Mouse (Mus musculus) ES-Bruce4 (cell line): Measurements from ENCODE around the gene Anxa6. TPM values are rescaled to one million over a fixed set of nuclear protein-coding genes. Genes with fewer than 3 reads are reported as not detected.

Experiments used
- H3K27ac ChIP-seq: 2 replicates; pipeline ENCODE4 v1.5.1; 2012; ENCODE audit warnings: low read length, inconsistent platforms; ENCODE audit not compliant: insufficient read depth
- H3K27me3 ChIP-seq: 2 replicates; pipeline ENCODE4 v1.6.1; 2012; ENCODE audit warnings: mild to moderate bottlenecking, low read length, inconsistent platforms; ENCODE audit not compliant: control insufficient read depth, poor library complexity, insufficient read depth, severe bottlenecking
- H3K36me3 ChIP-seq: 2 replicates; pipeline ENCODE4 v1.6.1; 2012; ENCODE audit warnings: inconsistent platforms, mild to moderate bottlenecking, low read length, moderate library complexity; ENCODE audit not compliant: control insufficient read depth, poor library complexity, insufficient read depth, severe bottlenecking
- H3K4me1 ChIP-seq: one replicate; pipeline ENCODE4 v1.8.1; 2011; ENCODE audit warnings: low read length; ENCODE audit not compliant: control insufficient read depth, insufficient read depth
- H3K4me3 ChIP-seq: 2 replicates; pipeline ENCODE4 v1.5.1; 2011; ENCODE audit warnings: low read depth, mild to moderate bottlenecking, low read length
- H3K9ac ChIP-seq: 2 replicates; pipeline ENCODE4 v1.6.1; 2012; ENCODE audit warnings: low read depth, mild to moderate bottlenecking, inconsistent platforms; ENCODE audit not compliant: poor library complexity, severe bottlenecking
- H3K9me3 ChIP-seq: replicated peaks from 2 replicates; pipeline ENCODE4 v1.6.1; 2012; ENCODE audit warnings: mild to moderate bottlenecking, low read length, inconsistent platforms; ENCODE audit not compliant: control insufficient read depth, poor library complexity, insufficient read depth, severe bottlenecking
- CTCF ChIP-seq: IDR thresholded peaks from one replicate; pipeline ENCODE4 v1.8.1; 2011; ENCODE audit warnings: low read depth, low read length
- EP300 ChIP-seq: IDR thresholded peaks from 2 replicates; pipeline ENCODE4 v1.6.1; 2011; ENCODE audit warnings: low read depth, low read length; ENCODE audit not compliant: insufficient read depth
- POLR2A ChIP-seq: IDR thresholded peaks from one replicate; pipeline ENCODE4 v1.8.1; 2011; ENCODE audit warnings: low read length; ENCODE audit not compliant: insufficient read depth
- polyA plus RNA-seq: library from polyadenylated mRNA; stranded (reverse); fragments of >200 nt; gene quantifications from 2 replicates; pipeline ENCODE4 v1.2.4, GENCODE M21; 2011; ENCODE audit warnings: low read depth; ENCODE audit not compliant: missing spikeins, insufficient read depth, insufficient read length

The Anxa6 gene
- polyA plus RNA-seq, 1 experiment, result 76.1 TPM

DNA sequence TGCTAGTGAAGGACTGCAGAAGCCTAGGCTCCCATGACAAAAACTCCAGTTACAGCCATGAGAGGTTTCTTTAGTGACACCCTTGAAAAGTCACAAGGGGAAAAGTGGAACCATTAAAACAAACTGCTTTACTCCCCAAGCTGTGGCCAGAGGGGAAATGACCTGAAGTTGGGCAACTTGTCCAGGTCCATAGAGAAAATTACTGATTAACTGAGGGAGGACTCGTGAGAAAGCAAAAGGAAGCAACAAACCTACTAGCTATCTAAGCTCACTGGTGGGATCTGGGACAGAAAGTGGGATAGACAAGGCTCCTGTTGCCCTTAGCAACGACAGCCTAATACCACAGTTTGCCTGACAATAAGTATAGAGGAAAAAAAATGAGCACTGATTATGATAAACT is 4.7 kb downstream of the Anxa6 start:
- no peak for TF ChIP-seq CTCF
- no peak for TF ChIP-seq EP300
- TF ChIP-seq POLR2A, result no peak
- H3K36me3 ChIP-seq, result no peaks in the 10 kb centered on the region
- no peak overlapping the region for H3K9ac ChIP-seq
- H3K4me1 ChIP-seq, result peaks cover 17% of the 10 kb centered on the region
- no peaks in the 10 kb centered on the region for H3K9me3 ChIP-seq
- H3K27me3 ChIP-seq, result no peaks in the 10 kb centered on the region
- no peak overlapping the region for H3K4me3 ChIP-seq
- H3K27ac ChIP-seq, result no peak overlapping the region

DNA sequence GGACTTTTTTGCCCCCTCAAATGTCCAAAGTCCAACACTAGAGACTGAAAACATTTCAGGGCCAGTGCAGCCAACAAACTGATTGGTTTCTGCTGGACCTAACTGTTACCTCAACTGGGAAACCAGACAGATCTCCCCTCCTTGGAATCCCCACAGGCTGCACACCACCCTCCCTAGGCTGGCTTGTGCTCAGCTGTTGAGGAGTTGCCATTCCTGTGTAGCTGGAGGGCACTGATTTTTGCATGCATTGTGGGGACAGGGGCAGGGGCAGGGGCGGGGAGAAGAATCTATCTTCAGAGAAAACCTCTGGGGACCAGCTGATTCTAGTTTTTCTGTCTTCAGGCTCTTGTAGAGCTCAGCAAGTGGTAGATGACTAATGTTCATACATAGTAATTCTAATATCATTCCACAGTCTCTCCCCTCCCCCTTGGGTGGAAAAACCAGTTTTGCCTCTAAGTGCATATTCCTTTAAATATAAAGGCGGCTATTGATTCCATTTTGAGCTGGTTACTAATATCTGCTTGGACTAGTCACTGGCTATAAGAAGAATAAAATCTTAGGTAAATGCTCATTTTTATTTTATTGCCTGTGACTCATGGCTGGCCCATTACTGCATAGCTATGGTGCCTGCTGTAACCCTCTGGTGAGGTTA is 5.9 kb downstream of the Anxa6 start:
- Histone ChIP-seq H3K4me1 (peaks cover 21% of the 10 kb centered on the region), H3K9ac (no peak overlapping the region), H3K27me3 (no peaks in the 10 kb centered on the region), H3K27ac (no peak overlapping the region), H3K36me3 (no peaks in the 10 kb centered on the region), H3K9me3 (no peaks in the 10 kb centered on the region), H3K4me3 (no peak overlapping the region)
- TF ChIP-seq EP300 (peak; percentile 51; the same call in 1 of the 2 replicates), CTCF (no peak), POLR2A (no peak)

DNA sequence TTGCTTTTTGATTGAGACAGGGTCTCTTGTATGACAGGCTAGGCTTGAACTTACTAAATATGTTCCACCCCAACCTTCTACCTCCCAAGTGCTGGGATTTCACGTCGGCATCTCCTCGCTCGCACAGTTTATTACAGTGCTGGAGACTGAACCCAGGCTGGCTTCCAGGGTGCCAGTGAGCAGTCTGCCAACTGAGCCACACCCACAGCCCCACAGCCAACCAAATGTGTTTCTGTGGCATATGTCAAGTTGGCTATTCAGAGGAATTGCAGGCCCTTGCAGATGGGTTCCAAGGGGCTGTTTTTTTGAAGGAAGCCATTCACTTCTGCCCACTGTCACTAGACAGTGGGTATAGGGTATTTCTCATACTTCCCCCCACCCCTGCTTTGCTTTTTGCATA is 7.3 kb downstream of the Anxa6 start:
- no peaks in the 10 kb centered on the region for H3K27me3 ChIP-seq
- H3K4me1 ChIP-seq, result peaks cover 13% of the 10 kb centered on the region
- peak overlapping the region; percentile 17 for H3K27ac ChIP-seq
- H3K9ac ChIP-seq, result no peak overlapping the region
- no peak overlapping the region for H3K4me3 ChIP-seq
- H3K36me3 ChIP-seq, result no peaks in the 10 kb centered on the region
- no peaks in the 10 kb centered on the region for H3K9me3 ChIP-seq
- TF ChIP-seq POLR2A, result no peak
- TF ChIP-seq EP300, result no peak
- TF ChIP-seq CTCF, result no peak

DNA sequence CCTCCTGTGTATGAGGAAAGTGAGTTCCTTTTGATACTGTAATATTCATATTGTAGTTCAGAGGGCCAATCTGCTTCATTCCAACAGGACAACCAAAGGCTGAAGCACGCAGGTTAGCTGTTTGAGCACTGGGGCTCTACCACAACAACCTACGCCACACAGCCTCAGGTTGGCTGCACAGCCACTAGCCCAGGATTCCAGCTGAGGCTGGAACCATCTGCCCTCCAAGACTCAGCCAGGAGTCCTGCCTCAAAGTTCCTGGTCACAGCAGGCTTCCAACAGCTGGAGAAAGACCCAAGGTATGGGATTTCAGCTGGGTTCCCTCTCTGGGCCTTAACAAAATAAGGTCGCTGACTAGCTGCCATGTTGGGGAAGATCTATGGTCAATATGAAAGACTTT is 9.7 kb downstream of the Anxa6 start:
- H3K4me3 ChIP-seq, result no peak overlapping the region
- no peak overlapping the region for H3K27ac ChIP-seq
- no peaks in the 10 kb centered on the region for H3K27me3 ChIP-seq
- TF ChIP-seq CTCF (no peak), EP300 (no peak), POLR2A (no peak)
- H3K9me3 ChIP-seq, result no peaks in the 10 kb centered on the region
- H3K4me1 ChIP-seq, result peaks cover 13% of the 10 kb centered on the region
- H3K9ac ChIP-seq, result no peak overlapping the region
- H3K36me3 ChIP-seq, result no peaks in the 10 kb centered on the region

DNA sequence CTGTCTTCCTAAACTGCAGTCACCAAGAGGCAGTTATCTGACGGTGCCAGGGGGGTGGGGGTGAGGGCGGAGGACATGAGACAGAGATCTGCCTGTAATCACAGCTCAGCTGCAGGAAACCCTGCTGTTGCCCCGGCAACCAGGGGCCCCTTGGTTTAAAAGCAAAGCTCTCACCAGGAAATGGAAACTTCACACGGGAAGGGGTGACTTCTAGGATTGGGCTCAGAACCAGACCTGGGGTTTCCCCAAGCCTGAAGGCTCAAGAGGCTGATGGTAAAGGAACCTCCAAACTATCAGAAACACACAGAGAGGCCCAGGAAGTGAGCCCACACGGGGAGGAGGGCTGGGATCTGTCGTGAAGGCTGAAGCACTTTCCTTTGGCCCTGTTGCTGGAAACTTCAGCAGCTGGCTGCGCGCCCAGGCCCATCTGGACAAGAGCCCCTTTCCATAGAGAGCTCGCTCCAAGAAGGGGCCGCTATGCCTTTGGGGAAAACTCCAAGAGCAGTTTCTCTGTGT is 10.1 kb downstream of the Anxa6 start:
- H3K27me3 ChIP-seq, result no peaks in the 10 kb centered on the region
- peaks cover 13% of the 10 kb centered on the region for H3K4me1 ChIP-seq
- no peak overlapping the region for H3K9ac ChIP-seq
- no peaks in the 10 kb centered on the region for H3K9me3 ChIP-seq
- H3K4me3 ChIP-seq, result no peak overlapping the region
- H3K27ac ChIP-seq, result no peak overlapping the region
- no peaks in the 10 kb centered on the region for H3K36me3 ChIP-seq
- TF ChIP-seq EP300, result no peak
- TF ChIP-seq POLR2A, result no peak
- TF ChIP-seq CTCF, result no peak

DNA sequence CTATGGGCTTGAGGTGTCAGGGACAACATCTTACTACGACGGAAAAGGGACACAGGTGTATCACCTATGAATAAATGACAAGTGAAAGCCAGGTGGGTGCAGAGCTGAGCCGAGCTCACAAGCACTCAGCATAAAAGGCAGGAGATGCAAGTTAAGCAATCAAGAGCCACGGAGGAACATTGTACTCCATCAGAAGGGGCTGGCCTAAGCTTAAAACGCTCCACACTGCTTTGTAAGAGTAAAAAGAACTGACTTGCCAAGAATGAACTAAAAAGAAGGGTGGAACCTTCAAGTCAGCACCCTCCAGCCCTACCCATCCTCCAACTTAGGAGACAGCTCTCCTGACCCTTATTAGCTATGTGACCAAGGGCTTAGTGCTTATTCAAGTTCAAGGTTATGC is 10.7 kb downstream of the Anxa6 start:
- no peak overlapping the region for H3K4me3 ChIP-seq
- H3K9me3 ChIP-seq, result no peaks in the 10 kb centered on the region
- no peak for TF ChIP-seq EP300
- TF ChIP-seq CTCF, result no peak
- TF ChIP-seq POLR2A, result no peak
- H3K9ac ChIP-seq, result no peak overlapping the region
- H3K36me3 ChIP-seq, result no peaks in the 10 kb centered on the region
- H3K4me1 ChIP-seq, result peaks cover 11% of the 10 kb centered on the region
- no peak overlapping the region for H3K27ac ChIP-seq
- no peaks in the 10 kb centered on the region for H3K27me3 ChIP-seq
